Mouse (Mus musculus): ENCODE results near the gene Ocel1. TPM values are rescaled to one million over a fixed set of nuclear protein-coding genes. Genes with fewer than 3 reads are reported as not detected.
A peak's percentile ranks its signal among the peaks of the same experiment; 100 is the strongest.

The Ocel1 gene
- polyA plus RNA-seq, 1 experiment from 2014 or later = 6.3 TPM

DNA sequence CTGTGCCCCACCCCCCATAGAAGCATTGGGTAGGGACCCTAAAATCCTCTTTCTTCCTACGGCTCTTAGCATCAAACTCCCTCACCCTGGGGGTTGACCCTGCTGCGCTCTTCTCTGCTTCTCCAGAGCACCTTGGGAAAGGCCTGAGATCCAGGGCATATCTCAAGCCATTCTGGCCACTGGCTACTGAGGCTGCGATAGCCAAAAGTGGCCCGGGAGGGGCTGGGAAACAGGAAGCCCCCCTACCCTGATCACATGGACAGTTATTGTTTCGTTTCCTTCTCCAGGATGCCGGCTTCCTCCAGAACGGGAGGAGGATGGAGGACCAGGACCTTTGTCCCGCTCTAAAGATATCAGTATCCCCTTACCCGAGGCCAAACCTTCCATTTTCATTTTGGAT, 24.5 kb downstream of the Ocel1 start, which contains the start of gene Ushbp1:
Ushbp1 (minus strand) TSS at position 174 of the 400 bp plus-strand sequence.
- H3K27ac ChIP-seq (ENCODE audit: low read depth, low read length) = peak within 1 kb of the TSS; percentile 72
- no peaks in the 10 kb centered on the region for H3K9me3 ChIP-seq (ENCODE audit: control insufficient read depth, low read length)
- no peaks in the 10 kb centered on the region for H3K27me3 ChIP-seq (replicated peaks; ENCODE audit: control insufficient read depth, insufficient read depth, low read length)
- peak within 1 kb of the TSS; percentile 60 for H3K4me2 ChIP-seq (ENCODE audit: low read length)
- H3K36me3 ChIP-seq (ENCODE audit: control insufficient read depth, insufficient read depth, low read length) = peaks cover 7% of the 10 kb centered on the region; the same call in 1 of the 2 replicates
- ATAC-seq = no peak
- peak within 1 kb of the TSS; percentile 35 for H3K9ac ChIP-seq (ENCODE audit: low read depth, low read length)
- peak within 1 kb of the TSS; percentile 80 for H3K4me3 ChIP-seq (ENCODE audit: low read length)
- peaks cover 12% of the 10 kb centered on the region for H3K4me1 ChIP-seq (ENCODE audit: control insufficient read depth, insufficient read depth, low read depth, low read length)
- 85% methylated on average over 9 of the region's 9 CpGs for WGBS

DNA sequence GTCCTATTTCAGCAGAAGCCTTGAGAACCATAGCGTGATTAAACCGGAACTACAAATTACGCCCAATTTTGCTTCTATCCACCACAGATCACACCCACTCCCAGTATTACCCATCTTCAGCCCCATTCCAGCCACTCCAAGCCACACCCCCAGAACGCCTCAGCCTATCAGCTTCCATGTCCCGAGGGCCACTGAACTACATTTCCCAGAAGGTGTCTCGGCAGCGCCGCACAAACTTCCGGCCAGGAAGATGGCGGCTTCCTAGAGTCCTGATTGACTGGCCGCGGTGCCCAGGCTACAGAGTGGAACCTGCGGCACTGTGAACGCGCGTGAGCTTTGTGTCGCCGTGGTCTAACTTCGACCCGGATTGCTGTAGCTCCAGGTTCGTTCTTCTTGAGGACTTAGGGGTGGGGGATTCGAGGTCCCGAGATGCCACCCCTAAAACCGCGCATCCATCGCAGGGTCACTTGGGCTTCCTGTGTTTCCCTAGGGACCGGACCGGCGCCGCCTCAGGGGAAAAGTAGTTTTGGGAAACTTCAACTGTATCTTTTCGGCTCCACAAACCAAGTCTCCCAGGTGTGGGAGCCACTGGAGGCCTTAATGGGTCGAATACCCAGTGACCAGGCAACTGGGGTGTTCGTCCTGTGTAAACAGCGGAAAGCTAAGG, 25.7 kb downstream of the Ocel1 start, which contains the start of gene Babam1:
Babam1 (plus strand) TSS at position 223 of the 667 bp plus-strand sequence.
- Histone ChIP-seq H3K9me3 (ENCODE audit: control insufficient read depth, low read length) (no peaks in the 10 kb centered on the region), H3K4me2 (ENCODE audit: low read length) (peak within 1 kb of the TSS; percentile 97), H3K27me3 (replicated peaks; ENCODE audit: control insufficient read depth, insufficient read depth, low read length) (no peaks in the 10 kb centered on the region), H3K4me1 (ENCODE audit: control insufficient read depth, insufficient read depth, low read depth, low read length) (peaks cover 12% of the 10 kb centered on the region), H3K4me3 (ENCODE audit: low read length) (peak within 1 kb of the TSS; percentile 80), H3K27ac (ENCODE audit: low read depth, low read length) (peak within 1 kb of the TSS; percentile 72), H3K9ac (ENCODE audit: low read depth, low read length) (peak within 1 kb of the TSS; percentile 85), H3K36me3 (ENCODE audit: control insufficient read depth, insufficient read depth, low read length) (peaks cover 7% of the 10 kb centered on the region; the same call in 1 of the 2 replicates)
- peak; percentile 98 for ATAC-seq
- under 1% methylated on average over 34 of the region's 34 CpGs for WGBS

DNA sequence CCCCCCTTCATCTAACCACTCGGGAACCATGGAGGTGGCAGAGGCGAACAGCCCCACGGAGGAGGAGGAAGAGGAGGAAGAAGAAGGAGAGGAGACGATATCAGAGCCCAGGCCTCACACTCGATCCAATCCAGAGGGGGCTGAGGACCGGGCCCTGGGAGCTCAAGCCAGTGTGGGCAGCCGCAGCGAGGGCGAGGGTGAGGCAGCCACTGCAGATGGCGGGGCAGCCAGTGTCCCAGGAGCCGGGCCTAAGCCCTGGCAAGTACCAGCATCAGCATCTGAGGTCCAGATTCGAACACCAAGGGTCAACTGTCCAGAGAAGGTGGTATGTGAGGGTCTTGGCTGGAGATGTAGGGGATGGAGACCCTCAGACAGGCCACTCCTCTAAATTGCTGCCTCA, 26.6 kb downstream of the Ocel1 start:
- Histone ChIP-seq H3K27ac (ENCODE audit: low read depth, low read length) (no peak overlapping the region), H3K36me3 (ENCODE audit: control insufficient read depth, insufficient read depth, low read length) (peaks cover 7% of the 10 kb centered on the region; the same call in 1 of the 2 replicates), H3K4me1 (ENCODE audit: control insufficient read depth, insufficient read depth, low read depth, low read length) (peaks cover 12% of the 10 kb centered on the region), H3K9ac (ENCODE audit: low read depth, low read length) (no peak overlapping the region), H3K27me3 (replicated peaks; ENCODE audit: control insufficient read depth, insufficient read depth, low read length) (no peaks in the 10 kb centered on the region), H3K9me3 (ENCODE audit: control insufficient read depth, low read length) (no peaks in the 10 kb centered on the region), H3K4me3 (ENCODE audit: low read length) (peak overlapping the region; percentile 80), H3K4me2 (ENCODE audit: low read length) (peak overlapping the region; percentile 97)
- 86% methylated on average over 12 of the region's 12 CpGs for WGBS
- no peak for ATAC-seq

DNA sequence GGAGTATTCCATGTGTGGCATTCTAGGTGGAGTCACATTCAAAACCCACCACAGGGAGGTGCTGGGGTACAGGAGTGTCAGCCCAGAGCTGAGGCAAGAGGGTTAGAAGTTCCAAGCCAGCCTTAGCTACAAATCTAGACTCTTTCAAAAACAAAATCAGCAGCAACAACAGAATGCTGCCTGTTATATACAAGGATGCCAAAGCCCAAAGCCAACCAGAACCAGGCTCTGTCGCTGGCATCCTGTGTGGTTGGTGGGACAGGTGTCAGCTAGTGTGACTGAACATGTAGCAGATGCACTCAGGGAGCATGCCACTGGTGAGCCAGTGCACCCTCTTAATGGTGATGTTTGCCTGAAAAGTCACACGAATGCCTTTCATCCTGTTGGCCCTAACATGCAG, 29.7 kb downstream of the Ocel1 start:
- no peak overlapping the region for H3K4me2 ChIP-seq (ENCODE audit: low read length)
- H3K36me3 ChIP-seq (ENCODE audit: control insufficient read depth, insufficient read depth, low read length) = peaks cover 7% of the 10 kb centered on the region; the same call in 1 of the 2 replicates
- H3K9ac ChIP-seq (ENCODE audit: low read depth, low read length) = no peak overlapping the region
- WGBS = 93% methylated on average over 2 of the region's 2 CpGs
- no peak for ATAC-seq
- no peaks in the 10 kb centered on the region for H3K27me3 ChIP-seq (replicated peaks; ENCODE audit: control insufficient read depth, insufficient read depth, low read length)
- H3K27ac ChIP-seq (ENCODE audit: low read depth, low read length) = no peak overlapping the region
- H3K9me3 ChIP-seq (ENCODE audit: control insufficient read depth, low read length) = no peaks in the 10 kb centered on the region
- H3K4me1 ChIP-seq (ENCODE audit: control insufficient read depth, insufficient read depth, low read depth, low read length) = peaks cover 12% of the 10 kb centered on the region
- H3K4me3 ChIP-seq (ENCODE audit: low read length) = no peak overlapping the region

DNA sequence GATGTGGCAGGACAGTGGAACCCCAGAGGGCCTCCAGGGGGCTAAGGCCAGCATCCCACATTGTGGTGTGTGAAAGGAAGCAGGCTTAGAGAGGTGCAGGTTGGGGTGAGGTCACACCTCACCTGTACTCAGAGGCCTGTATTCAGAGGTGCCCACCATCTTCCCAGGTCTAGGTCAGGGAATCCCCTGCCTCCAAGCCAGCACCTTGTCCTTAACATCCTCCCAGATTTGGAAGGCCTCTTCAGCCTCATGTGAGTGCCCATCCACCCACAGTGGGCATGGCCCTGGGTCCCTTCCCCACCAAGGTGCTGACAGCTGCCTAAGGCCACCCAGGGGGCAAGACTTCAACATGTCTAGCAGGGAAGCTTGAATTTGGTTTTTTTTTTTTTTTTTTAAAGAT, 30.4 kb downstream of the Ocel1 start:
- H3K4me1 ChIP-seq (ENCODE audit: control insufficient read depth, insufficient read depth, low read depth, low read length) = peaks cover 14% of the 10 kb centered on the region
- H3K36me3 ChIP-seq (ENCODE audit: control insufficient read depth, insufficient read depth, low read length) = peaks cover 7% of the 10 kb centered on the region; the same call in 1 of the 2 replicates
- H3K9ac ChIP-seq (ENCODE audit: low read depth, low read length) = no peak overlapping the region
- H3K4me2 ChIP-seq (ENCODE audit: low read length) = no peak overlapping the region
- no peaks in the 10 kb centered on the region for H3K27me3 ChIP-seq (replicated peaks; ENCODE audit: control insufficient read depth, insufficient read depth, low read length)
- no peak for ATAC-seq
- H3K4me3 ChIP-seq (ENCODE audit: low read length) = no peak overlapping the region
- H3K27ac ChIP-seq (ENCODE audit: low read depth, low read length) = no peak overlapping the region
- H3K9me3 ChIP-seq (ENCODE audit: control insufficient read depth, low read length) = no peaks in the 10 kb centered on the region

DNA sequence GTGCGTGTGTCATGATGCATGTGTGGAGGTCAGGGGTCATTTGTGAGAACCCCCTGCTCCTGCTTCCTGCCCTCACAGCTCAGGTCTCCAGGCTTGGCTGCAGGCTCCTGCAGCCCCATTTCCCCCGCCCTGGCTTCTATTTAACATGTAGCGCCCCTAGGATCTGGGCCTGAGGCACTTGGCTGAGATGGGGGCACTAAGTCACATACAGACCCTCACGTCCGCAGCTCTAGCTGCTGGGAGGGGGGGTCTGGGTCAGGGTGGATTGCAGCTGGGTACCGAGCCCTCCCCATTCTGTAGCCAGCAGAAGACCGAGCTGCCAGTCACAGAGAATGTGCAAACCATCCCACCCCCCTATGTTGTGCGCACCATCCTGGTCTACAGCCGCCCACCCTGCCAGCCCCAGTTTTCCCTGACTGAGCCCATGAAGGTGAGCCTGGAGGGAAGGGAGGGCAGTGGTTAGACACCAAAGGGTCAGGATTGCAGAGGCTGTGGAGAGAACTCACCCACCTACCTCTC, 31.4 kb downstream of the Ocel1 start:
- H3K36me3 ChIP-seq (ENCODE audit: control insufficient read depth, insufficient read depth, low read length) = peaks cover 7% of the 10 kb centered on the region; the same call in 1 of the 2 replicates

DNA sequence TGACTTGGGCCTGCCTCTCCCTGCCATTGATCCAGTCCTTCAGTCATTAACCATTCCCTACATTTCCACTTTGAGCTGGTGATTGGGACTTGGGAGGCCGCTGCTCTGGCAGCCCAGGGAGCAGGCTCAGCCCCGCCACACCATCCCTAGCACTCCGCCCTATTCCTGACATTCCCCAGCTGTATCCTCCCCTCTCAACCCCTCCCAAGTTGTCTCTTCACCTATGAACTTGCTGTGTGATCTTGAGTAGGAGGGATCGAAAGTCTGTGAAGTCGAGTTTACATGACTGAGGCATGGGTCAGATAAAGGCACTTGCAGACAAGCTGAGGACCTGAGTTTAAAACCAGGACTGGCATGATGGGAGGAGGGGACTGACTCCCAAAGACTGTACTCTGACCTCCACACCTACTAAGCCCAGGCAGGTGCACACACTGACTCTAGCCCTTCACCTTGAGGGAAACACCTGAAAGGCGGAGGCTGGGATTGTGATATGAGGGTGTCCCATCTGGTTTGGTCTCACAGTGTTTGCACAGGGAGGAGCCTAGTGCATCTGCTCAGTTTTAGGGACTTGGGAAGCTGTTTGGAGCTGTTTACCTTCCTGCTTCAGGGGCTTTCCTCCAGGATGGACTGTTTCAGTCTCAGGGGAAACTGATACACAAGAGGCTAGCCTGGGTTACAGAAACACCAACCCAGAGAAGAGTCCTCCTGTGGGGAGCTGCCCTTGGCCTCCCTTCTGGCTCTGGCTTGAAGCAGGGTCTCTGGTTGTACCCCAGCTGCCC, 32.2 kb downstream of the Ocel1 start:
- no peaks in the 10 kb centered on the region for H3K27me3 ChIP-seq (replicated peaks; ENCODE audit: control insufficient read depth, insufficient read depth, low read length)
- no peak for ATAC-seq

More for the DNA sequence above, 31.4 kb downstream of the Ocel1 start:
- Histone ChIP-seq H3K9ac (ENCODE audit: low read depth, low read length) (no peak overlapping the region), H3K27ac (ENCODE audit: low read depth, low read length) (no peak overlapping the region), H3K4me1 (ENCODE audit: control insufficient read depth, insufficient read depth, low read depth, low read length) (peaks cover 14% of the 10 kb centered on the region), H3K4me3 (ENCODE audit: low read length) (no peak overlapping the region), H3K27me3 (replicated peaks; ENCODE audit: control insufficient read depth, insufficient read depth, low read length) (no peaks in the 10 kb centered on the region), H3K9me3 (ENCODE audit: control insufficient read depth, low read length) (no peaks in the 10 kb centered on the region), H3K4me2 (ENCODE audit: low read length) (no peak overlapping the region)
- no peak for ATAC-seq
- 90% methylated on average over 9 of the region's 9 CpGs for WGBS

DNA sequence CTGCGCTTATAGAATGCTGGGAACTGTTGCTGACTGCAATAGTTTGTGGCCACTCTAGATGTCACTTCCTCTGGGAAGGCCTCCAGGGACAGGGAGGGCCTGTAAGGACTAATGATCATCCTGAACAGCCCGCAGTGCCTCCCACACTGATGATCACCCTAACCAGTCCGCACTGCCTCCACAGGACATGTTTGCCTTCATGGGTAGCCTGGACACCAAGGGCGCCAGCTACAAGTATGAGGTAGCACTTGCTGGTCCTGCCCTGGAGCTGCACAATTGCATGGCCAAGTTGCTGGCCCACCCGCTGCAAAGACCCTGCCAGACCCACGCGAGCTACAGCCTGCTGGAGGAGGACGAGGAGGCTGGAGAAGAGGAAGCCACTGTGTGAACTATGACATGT, 32.9 kb downstream of the Ocel1 start:
- peaks cover 10% of the 10 kb centered on the region for H3K4me1 ChIP-seq (ENCODE audit: control insufficient read depth, insufficient read depth, low read depth, low read length)
- H3K9ac ChIP-seq (ENCODE audit: low read depth, low read length) = no peak overlapping the region
- no peak overlapping the region for H3K4me3 ChIP-seq (ENCODE audit: low read length)
- no peak overlapping the region for H3K4me2 ChIP-seq (ENCODE audit: low read length)
- H3K27ac ChIP-seq (ENCODE audit: low read depth, low read length) = no peak overlapping the region
- H3K36me3 ChIP-seq (ENCODE audit: control insufficient read depth, insufficient read depth, low read length) = no peaks in the 10 kb centered on the region
- no peaks in the 10 kb centered on the region for H3K27me3 ChIP-seq (replicated peaks; ENCODE audit: control insufficient read depth, insufficient read depth, low read length)
- WGBS = 93% methylated on average over 8 of the region's 8 CpGs
- ATAC-seq = no peak
- H3K9me3 ChIP-seq (ENCODE audit: control insufficient read depth, low read length) = no peaks in the 10 kb centered on the region

More for the DNA sequence above, 32.2 kb downstream of the Ocel1 start:
- Histone ChIP-seq H3K36me3 (ENCODE audit: control insufficient read depth, insufficient read depth, low read length) (peaks cover 5% of the 10 kb centered on the region; the same call in 1 of the 2 replicates), H3K9me3 (ENCODE audit: control insufficient read depth, low read length) (no peaks in the 10 kb centered on the region), H3K4me3 (ENCODE audit: low read length) (no peak overlapping the region), H3K4me2 (ENCODE audit: low read length) (no peak overlapping the region), H3K9ac (ENCODE audit: low read depth, low read length) (no peak overlapping the region), H3K27ac (ENCODE audit: low read depth, low read length) (no peak overlapping the region), H3K4me1 (ENCODE audit: control insufficient read depth, insufficient read depth, low read depth, low read length) (peaks cover 10% of the 10 kb centered on the region)
- WGBS = 90% methylated on average over 6 of the region's 6 CpGs

DNA sequence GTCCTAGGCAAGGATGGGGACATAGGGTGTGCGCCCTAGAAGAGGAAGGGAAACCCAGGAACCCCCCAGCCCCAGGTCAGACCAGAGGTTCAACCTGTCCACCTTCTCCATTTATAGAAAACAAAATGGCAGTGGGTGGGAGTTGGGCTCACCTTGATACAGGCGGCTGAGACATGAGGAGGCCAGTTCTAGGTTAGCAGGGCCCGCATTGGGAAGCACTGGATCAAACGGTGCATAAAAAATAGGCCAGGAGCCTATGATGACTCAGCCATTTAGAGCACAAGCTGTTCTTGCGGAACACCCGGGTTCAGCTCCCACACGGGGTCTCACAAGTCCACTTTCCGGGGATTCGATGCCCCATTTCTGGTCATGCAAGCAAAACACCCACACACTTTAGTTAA, 33.9 kb downstream of the Ocel1 start:
- Histone ChIP-seq H3K27ac (ENCODE audit: low read depth, low read length) (no peak overlapping the region), H3K9me3 (ENCODE audit: control insufficient read depth, low read length) (no peaks in the 10 kb centered on the region), H3K4me3 (ENCODE audit: low read length) (no peak overlapping the region), H3K4me2 (ENCODE audit: low read length) (no peak overlapping the region), H3K4me1 (ENCODE audit: control insufficient read depth, insufficient read depth, low read depth, low read length) (peaks cover 10% of the 10 kb centered on the region), H3K36me3 (ENCODE audit: control insufficient read depth, insufficient read depth, low read length) (no peaks in the 10 kb centered on the region), H3K9ac (ENCODE audit: low read depth, low read length) (no peak overlapping the region), H3K27me3 (replicated peaks; ENCODE audit: control insufficient read depth, insufficient read depth, low read length) (no peaks in the 10 kb centered on the region)
- no peak for ATAC-seq
- 91% methylated on average over 9 of the region's 9 CpGs for WGBS

Data from hindbrain, embryonic 16.5 days (tissue).